Mouse (Mus musculus): ENCODE data around the gene Rps21.

Gene Rps21

DNA sequence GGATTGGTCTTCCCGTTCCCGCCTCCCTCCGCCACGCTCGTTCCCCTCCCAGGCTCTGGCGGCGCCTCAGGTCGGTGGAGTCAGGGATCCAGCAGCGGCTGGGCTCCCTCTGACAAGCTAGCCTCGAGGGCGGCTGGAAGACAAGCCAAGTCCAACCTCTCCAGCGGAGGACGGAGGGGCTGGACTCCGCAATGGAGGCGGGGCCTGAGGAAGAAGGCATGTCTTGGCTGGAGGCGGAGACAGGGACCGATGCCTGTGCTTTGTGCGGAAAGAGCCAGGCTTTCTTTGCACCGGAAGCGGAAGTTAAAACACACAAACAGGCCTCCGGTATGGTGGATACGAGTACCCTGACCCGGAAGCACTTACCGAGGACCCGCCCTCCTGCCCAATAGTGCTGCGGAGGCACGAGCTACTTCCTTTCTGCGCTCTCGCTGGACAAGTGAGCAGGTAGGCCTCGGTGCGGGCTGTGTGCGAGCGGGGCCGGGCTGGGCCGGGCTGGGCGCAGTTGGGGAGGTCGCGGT lies at the start of gene Rps21:
Gene Rps21 (plus strand): TSS at position 377 of the 521 bp plus-strand sequence.
- DNase-seq (ENCODE audit: low spot score in 2 of 2), result peak; percentile 95 to 97

DNA sequence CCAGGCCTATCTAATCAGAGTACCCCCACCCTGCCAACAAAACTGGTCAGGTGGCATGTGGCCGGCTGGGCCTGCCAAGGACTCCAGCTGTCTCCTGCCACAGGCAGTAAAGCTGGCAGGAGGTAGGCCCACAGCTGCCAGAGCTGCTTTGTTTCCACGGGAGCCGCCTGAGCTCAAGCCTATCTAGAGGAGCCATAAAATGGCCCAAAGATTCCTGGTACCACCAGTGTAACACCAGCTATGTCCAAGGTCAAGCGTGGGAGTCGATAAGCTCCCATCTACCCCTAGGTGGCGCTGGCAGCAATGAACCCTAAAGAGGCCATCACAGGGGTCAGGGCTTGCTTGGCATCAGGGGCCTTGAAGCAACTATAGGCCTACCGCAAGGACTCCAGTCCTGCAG lies 49.3 kb upstream of the Rps21 start:
- peak in 1 of 2 experiments; percentile 42 for DNase-seq (ENCODE audit: low spot score in 2 of 2)

DNA sequence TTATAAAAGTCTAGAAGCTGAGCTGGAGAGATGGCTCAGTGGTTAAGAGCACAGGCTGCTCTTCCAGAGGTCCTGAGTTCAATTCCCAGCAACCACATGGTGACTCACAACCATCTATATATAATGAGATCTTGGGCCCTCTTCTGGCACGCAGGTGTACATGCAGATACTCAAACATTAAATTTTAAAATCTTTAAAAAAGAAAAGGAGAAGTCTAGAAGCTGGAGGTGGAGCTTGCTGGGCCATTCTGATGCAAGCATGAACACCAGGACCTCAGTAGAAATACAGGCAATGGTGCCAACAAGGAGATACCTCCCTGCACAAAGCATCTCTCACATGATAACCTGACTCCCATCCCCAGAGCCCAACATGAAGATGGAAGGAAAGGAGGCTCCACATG lies 48.2 kb upstream of the Rps21 start:
- no peak for DNase-seq (ENCODE audit: low spot score in 2 of 2)

DNA sequence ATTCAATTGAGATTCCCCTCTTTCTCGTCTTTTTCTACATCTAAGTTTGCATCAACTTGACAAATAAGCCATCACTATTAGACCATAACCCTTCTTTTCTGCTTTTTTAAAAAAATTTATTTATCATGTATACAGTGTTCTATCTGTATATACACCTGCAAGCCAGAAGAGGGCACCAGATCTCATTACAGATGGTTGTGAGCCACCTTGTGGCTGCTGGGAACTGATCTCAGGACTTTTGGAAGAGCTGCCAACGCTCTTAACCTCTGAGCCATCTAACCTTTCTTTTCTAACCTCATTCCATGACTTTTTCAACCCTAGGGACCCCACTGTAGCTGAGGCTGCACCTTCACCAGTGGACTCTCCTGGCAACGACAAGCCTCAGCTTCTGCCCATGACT lies 44.9 kb upstream of the Rps21 start:
- no peak for DNase-seq (ENCODE audit: low spot score in 2 of 2)

- DNase-seq (ENCODE audit: low spot score in 2 of 2), result no peak
Measured at GRCm38 (mm10) chr2:180214352-180214978, 42.7 kb upstream of the Rps21 start.

DNA sequence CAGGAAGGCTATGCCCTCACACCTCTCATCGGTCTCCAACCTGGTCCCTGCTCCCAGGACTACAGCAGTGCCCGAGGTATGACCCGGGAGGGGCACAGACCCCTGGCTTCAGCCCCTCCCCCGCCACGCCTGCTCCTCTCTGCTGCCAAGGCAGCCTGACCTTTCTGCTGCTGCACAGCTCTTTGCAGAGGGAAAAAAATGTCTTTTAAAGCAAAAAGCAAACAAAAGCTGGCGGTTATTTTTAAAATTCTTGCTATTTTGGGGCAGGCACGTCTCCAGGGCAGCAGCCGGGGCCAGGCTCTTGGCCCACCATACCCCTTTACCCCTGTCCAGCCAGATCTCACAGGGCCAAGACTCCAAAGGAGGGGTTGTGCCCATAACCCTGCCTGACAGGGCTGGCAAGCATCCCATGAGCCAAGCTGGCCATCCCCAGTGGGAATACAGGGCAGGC lies 42.1 kb upstream of the Rps21 start:
- no peak for DNase-seq (ENCODE audit: low spot score in 2 of 2)

DNA sequence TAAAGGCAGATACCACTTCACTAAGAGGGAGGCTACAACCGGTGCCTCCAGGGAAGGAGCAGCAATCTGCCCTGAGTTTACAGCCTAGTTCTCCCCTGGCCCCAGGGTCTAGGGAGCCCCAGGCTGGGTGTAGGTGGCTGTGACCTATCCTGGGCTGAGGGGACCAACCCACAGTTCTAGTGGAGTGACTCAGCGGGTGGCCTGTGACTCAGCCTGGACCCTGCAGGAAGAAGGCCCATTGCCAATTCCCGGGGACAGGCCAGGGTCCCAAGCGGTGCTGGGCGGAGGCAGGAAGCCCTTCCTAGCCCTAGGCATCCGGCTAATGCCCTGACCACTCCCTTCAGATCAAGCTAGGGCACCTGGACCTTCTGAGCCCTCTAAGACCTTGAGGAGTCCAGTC lies 41.2 kb upstream of the Rps21 start:
- DNase-seq (ENCODE audit: low spot score in 2 of 2), result no peak

GRCm38 (mm10) chr2:180216921-180217320 lies 40.3 kb upstream of the Rps21 start:
- DNase-seq (ENCODE audit: low spot score in 2 of 2), result no peak

- DNase-seq (ENCODE audit: low spot score in 2 of 2), result no peak
Measured at GRCm38 (mm10) chr2:180217587-180217986, 39.6 kb upstream of the Rps21 start.

DNA sequence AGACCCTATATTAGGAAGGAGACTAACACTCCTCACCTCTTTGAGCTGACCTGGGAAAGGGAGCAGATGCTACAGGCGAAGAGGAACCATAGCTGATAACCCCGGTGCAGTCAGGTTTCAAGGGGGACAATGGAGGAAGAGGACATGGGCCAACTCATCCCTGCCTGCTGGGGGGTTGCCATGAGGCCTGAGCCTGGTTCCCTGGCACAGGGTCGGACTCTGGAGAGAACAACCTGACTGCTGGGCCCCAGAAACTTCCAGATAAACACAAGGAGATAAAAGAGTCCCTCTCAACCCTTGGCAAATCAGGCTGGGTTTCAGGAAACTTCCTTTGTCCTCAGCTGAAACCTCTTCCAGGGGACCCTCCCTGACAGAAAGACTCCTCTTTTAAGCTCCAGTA lies 38.9 kb upstream of the Rps21 start:
- no peak for DNase-seq (ENCODE audit: low spot score in 2 of 2)

DNA sequence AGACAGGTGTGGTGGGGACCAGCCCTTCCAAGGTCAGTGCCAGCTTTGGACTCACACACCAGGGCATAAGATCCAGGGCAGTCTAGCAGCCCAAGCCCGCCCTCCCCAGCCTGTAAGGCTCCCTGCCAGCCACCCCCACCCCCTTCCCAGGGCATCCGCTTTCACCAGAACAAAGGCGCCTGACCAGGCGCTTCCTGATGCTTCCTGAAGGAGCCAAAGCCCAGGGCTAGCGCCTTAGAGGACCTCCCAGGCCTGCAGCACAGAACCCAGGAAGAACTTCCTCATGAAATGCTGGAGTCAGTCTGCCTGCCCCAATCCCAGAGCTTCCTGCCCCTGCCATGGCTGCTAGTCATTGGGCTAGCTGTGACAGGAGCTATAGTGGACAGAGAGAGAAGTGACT lies 38.5 kb upstream of the Rps21 start:
- no peak for DNase-seq (ENCODE audit: low spot score in 2 of 2)

DNA sequence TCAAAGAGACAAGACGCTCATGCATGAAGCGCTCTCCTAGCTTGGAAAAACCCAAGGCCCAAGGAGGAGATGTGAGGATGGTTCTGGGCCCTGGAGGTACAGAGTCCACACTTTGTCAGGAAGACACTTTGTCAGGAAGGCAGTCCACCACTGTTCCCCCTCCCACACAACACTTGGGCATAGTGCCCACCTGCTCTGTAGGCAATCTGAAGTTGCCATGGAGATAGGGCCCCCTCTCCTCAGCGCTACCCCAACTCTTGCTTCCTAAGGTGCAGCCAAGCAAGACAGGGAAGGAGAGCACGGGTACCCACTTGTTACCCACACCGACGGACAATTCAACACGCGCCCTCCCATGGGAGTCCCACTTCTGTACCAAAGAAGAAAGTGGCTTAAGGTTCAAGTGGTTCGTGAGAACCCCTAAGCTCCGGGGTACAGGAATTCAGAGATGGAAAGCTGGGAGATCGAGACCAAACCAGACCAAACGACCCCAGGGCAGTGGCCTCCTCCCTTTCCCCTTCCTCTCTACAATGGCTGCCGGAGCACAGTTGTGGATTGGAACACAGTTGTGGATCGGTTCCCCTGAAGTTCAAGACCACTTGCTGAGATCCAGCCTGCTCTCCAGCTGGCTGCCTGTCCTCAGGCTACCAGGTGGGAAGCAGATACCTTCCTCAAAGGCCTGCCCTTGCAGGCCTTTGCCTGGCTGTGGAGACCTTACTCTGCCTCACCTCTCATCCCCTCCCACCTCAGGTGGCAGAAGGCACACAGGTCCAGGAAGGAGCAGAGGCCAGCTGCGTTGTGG lies 37.8 kb upstream of the Rps21 start:
- no peak for DNase-seq (ENCODE audit: low spot score in 2 of 2)

DNA sequence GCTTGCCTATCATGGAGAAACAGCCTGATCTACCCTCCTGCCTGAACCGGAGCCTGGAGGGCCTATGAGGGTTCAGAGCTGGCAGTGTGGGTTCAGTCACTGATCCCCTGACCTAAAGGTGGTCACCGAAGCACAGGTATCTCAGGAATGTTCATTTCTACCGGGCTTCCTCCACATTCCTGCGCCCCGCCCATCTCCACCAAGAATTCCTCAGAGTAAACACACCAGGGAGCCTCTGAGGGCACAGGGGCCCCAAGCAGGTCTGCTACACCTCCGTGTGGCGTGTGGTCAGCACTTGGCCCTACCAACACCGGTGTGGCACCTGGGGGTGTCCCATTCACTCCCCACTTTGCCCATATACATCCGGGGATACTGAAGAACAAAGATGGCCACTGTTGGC lies 37.0 kb upstream of the Rps21 start:
- no peak for DNase-seq (ENCODE audit: low spot score in 2 of 2)

DNA sequence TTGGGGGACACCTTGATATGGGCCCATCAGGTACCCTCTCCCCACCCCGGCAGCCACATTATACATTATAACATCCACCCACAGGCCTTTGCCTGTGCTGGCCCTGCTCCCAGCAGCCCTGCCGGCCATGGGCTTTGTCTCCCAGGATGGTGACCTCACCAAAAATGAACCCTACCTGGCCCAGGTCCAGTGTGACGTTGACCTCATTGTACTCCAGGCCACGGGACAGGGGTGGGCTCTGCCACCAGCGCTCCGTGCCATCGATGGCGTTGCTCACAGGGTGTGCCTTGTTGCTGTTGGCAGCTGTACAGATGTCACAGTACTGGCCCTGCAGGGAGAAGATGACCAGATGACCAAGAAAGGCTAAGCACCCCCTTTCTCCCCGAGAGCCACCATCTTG lies 36.1 kb upstream of the Rps21 start:
- no peak for DNase-seq (ENCODE audit: low spot score in 2 of 2)

DNA sequence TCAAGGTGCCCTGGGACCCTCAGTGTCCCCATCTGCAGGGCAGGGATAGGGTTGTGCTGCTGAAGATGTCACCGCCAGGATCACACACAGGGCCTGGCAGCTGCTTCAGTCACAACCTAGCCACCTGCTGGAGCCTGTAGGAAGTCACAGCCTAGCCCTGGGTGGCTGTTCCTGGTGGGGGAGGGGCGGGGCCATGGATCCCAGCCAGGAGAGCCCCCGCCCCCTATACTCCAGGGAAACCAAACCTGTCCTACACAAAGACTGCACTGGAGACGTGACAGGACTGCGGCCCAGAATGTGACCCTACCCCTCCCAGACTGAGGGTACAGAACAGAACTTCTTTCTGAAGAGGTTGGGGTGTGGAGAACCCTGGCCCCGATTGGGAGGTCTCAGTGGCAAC lies 34.9 kb upstream of the Rps21 start:
- no peak for DNase-seq (ENCODE audit: low spot score in 2 of 2)

GRCm38 (mm10) chr2:180224647-180225043 lies 32.5 kb upstream of the Rps21 start:
- DNase-seq (ENCODE audit: low spot score in 2 of 2), result no peak

DNA sequence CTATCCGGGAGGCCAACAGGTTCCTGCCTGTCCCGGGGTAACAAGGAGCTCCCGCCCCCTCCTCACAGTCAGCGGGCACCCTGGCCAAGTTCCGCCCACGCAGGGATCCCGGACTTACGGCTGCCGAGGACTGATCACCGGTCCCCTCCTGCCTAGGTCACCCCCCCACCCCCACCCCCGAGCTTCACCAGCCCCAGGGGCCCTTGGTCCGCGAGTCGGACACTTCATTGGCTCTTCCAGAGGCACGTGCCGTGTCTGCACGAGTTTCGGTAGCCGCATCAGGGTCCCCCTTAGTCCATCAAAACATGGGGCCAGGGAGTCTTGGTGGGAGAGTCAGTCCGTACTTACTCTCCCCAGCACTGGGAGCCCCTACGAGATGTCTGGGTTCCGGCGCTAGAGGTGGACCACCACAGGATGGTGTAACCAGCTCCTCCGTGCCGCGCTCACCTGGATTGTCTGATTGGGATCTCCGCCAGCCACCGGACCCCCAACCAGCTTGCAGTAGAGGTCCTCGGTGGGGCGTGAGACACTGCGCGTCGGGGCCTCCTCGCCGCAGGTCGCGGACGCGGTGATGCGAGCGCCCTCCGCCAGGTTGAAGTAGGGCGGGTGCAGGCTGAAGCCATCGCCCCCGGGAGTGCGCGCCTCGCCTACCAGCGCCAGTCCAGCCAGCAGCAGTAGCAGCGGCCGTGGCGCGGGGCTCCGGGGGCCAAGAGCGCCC lies 32.0 kb upstream of the Rps21 start:
- DNase-seq (ENCODE audit: low spot score in 2 of 2), result no peak

GRCm38 (mm10) chr2:180225762-180226378 lies 31.3 kb upstream of the Rps21 start, which contains the start of gene Lama5:
Lama5 (minus strand) TSS chr2:180225859.
- peak in 1 of 2 experiments; percentile 65 for DNase-seq (ENCODE audit: low spot score in 2 of 2)

DNA sequence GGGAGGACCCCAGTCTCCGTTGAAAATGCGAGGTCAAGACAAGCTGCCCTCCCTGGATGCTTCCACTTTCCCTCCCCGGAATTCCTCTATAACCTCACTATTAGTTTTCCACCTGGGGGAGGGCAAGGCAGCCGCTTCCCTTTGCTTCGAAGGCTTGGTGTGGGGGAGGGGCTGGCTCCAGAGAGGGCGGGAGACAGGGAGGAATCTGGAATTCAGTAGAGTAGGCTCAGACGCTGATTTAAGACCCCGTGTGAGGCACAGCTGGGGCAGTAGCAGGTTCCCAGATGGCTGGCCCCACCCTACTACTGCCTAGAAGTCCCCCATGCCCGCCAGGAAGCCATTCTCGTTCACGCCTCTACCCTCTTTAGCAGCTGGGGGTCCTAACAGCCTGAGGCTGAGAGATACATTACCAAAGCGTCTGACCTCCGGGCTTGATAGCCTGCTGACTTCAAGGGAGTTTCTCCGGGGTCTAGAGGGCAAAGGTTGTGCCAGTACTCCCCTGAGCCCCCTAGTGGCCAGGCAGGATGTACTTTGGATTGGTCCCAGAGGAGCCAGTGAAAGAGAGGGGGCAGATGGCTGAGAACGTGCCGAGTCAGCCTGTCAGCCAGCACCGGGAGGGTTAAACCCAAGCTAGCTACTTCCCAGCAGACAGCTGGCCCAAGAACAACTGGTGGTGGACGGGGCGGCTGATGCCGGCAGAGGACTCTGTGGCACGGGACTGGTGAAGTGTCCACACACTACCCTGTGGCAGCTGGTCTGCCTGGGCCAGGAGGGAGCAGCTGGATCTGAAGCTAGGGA lies 29.7 kb upstream of the Rps21 start:
- peak; percentile 56 to 82 for DNase-seq (ENCODE audit: low spot score in 2 of 2)

- DNase-seq (ENCODE audit: low spot score in 2 of 2), result peak in 1 of 2 experiments; percentile 58
Measured at GRCm38 (mm10) chr2:180228060-180228458, 29.1 kb upstream of the Rps21 start.

- peak in 1 of 2 experiments; percentile 58 for DNase-seq (ENCODE audit: low spot score in 2 of 2)
Measured at GRCm38 (mm10) chr2:180228592-180228991, 28.6 kb upstream of the Rps21 start.

Data from spleen, postnatal 4 days (tissue).